Mouse (Mus musculus): ENCODE measurements around the gene Ptn. TPM values are rescaled to one million over a fixed set of nuclear protein-coding genes. Genes with fewer than 3 reads are reported as not detected.

Gene Ptn
- total RNA-seq (2014; rRNA removed), result 0.27 TPM in 1 of 2 replicates, not detected in the other
- polyA plus RNA-seq (2012; rRNA removed), result not detected in 2 replicates

DNA sequence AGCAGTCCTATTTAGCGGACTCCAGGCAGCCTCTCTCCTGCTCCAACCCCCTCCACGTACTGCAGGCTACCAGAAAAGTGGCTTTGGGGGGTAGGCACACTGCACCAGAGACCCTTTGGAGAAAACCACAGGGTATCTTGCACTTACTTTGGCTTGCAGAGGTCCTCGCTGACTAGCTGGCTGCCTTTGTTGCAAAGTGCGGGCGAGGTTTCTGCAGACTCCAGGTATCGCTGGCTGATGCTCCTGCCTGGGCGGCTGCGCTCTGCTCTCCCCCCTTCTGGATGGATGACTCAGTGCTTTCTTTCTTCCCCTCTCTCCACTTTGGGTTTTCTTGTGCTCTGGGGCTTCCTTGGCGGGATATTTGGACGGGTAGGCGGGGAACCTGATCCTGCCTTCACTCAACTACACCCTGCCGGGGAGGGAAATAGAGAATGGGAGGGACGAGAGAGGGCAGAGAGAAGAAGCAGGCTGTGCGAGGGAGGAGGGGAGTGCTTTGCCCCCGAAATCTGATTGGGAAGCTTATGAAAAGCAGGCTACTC lies at the start of gene Ptn:
TSS of gene Ptn (minus strand) at position 474 of the 539 bp plus-strand sequence.
- Histone ChIP-seq H3K27me3 (ENCODE audit: control insufficient read depth, insufficient read depth, low read length) (no peaks in the 10 kb centered on the region; the same call in 1 of the 2 replicates), H3K4me3 (ENCODE audit: insufficient read depth, low read depth, low read length) (no peak within 1 kb of the TSS), H3K36me3 (ENCODE audit: control insufficient read depth, insufficient read depth, low read length) (no peaks in the 10 kb centered on the region), H3K27ac (replicated peaks; ENCODE audit: insufficient read depth, low read depth, low read length) (no peak within 1 kb of the TSS), H3K9ac (ENCODE audit: low read depth, low read length) (no peak within 1 kb of the TSS), H3K4me1 (ENCODE audit: control insufficient read depth, insufficient read depth, low read length) (no peaks in the 10 kb centered on the region), H3K79me2 (ENCODE audit: control insufficient read depth, insufficient read depth, low read length) (no peaks in the 10 kb centered on the region)
- WGBS, result 6% methylated on average over 15 of the region's 15 CpGs
- no peak for TF ChIP-seq POLR2A (IDR thresholded peaks at IDR 0.05; ENCODE audit: extremely low read depth, insufficient read depth, low read length)
- TF ChIP-seq CTCF (IDR thresholded peaks at IDR 0.05; ENCODE audit: low read depth, low read length), result no peak
- DNase-seq (ENCODE audit: extremely low read depth, low read depth, low spot score), result no peak

DNA sequence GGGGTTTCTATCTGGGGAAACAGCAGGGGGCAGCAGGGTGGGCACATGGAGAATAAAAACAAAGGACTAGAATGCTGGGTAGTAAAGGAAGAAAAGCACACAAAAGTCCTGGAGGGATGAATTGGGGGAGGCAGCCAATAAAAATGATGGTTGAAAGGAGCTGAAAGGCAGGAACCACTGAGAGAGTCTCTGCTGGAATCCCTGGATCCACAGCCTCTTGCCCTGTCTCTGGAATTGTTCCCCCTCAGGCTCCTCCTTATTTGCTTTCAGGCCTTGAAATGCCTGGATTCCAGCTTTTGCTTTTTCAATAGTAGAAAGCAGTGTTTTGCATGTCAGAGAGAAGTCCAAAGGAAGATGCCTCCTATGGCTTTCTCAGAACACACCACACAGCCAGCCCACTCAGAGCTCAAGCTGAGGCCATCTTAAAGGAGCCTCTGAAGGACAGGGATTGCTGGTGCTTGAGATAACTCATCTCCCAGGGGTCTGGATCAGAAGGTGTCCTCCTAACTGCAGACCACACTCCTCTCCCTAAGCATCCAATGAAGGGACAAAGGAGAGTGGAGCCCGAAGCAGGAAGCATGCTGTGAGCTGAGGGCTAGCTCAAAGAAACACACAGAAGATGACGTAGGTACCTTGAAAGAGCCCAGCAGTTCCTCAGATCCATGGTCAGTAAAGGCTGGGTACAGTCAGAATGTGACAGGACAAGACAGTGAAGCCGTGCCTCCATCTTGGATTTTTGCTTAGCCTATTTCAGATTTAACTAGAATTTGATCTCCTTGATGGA lies 48.4 kb upstream of the Ptn start:
- no peak overlapping the region for H3K9ac ChIP-seq (ENCODE audit: low read depth, low read length)
- H3K4me3 ChIP-seq (ENCODE audit: insufficient read depth, low read depth, low read length), result no peak overlapping the region
- H3K36me3 ChIP-seq (ENCODE audit: control insufficient read depth, insufficient read depth, low read length), result no peaks in the 10 kb centered on the region
- DNase-seq (ENCODE audit: extremely low read depth, low read depth, low spot score), result no peak
- no peak for TF ChIP-seq POLR2A (IDR thresholded peaks at IDR 0.05; ENCODE audit: extremely low read depth, insufficient read depth, low read length)
- no peak for TF ChIP-seq CTCF (IDR thresholded peaks at IDR 0.05; ENCODE audit: low read depth, low read length)
- H3K79me2 ChIP-seq (ENCODE audit: control insufficient read depth, insufficient read depth, low read length), result no peaks in the 10 kb centered on the region
- 80% methylated on average over 3 of the region's 3 CpGs for whole genome bisulfite sequencing
- H3K27ac ChIP-seq (replicated peaks; ENCODE audit: insufficient read depth, low read depth, low read length), result no peak overlapping the region
- no peaks in the 10 kb centered on the region for H3K4me1 ChIP-seq (ENCODE audit: control insufficient read depth, insufficient read depth, low read length)
- no peaks in the 10 kb centered on the region for H3K27me3 ChIP-seq (ENCODE audit: control insufficient read depth, insufficient read depth, low read length)

DNA sequence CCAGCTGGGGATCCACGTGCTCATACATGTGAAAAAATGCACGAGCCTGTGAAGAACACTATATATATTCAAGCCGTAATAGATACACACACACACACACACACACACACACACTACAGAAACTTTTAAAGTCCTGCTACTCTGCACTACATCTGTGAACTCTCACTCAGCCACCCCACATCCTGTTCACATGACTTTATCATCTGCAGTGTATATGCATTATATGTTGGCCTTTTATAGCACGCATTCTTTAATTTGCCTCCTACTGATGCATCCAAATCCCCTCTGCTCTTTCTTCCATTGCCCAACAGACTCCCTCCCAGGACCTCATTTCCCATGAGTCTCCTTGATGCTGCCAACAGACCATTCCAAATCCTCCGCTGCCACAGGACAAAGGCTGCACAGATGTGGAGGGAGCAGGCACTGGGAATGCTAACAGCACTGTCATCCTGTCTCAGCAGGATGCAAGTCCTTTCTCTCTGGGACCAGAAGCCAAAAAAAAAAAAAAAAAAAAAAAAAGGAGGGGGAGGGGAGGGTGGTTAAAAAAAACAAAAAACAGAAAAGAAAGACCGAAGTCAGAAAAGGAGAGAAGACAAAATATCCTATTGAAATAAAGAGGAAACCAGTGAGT lies 47.7 kb upstream of the Ptn start:
- Histone ChIP-seq H3K4me3 (ENCODE audit: insufficient read depth, low read depth, low read length) (no peak overlapping the region), H3K4me1 (ENCODE audit: control insufficient read depth, insufficient read depth, low read length) (no peaks in the 10 kb centered on the region), H3K27ac (replicated peaks; ENCODE audit: insufficient read depth, low read depth, low read length) (no peak overlapping the region), H3K36me3 (ENCODE audit: control insufficient read depth, insufficient read depth, low read length) (no peaks in the 10 kb centered on the region), H3K79me2 (ENCODE audit: control insufficient read depth, insufficient read depth, low read length) (no peaks in the 10 kb centered on the region), H3K27me3 (ENCODE audit: control insufficient read depth, insufficient read depth, low read length) (no peaks in the 10 kb centered on the region), H3K9ac (ENCODE audit: low read depth, low read length) (no peak overlapping the region)
- no peak for DNase-seq (ENCODE audit: extremely low read depth, low read depth, low spot score)
- TF ChIP-seq CTCF (IDR thresholded peaks at IDR 0.05; ENCODE audit: low read depth, low read length), result no peak
- no peak for TF ChIP-seq POLR2A (IDR thresholded peaks at IDR 0.05; ENCODE audit: extremely low read depth, insufficient read depth, low read length)
- 58% methylated on average over 6 of the region's 6 CpGs for WGBS

DNA sequence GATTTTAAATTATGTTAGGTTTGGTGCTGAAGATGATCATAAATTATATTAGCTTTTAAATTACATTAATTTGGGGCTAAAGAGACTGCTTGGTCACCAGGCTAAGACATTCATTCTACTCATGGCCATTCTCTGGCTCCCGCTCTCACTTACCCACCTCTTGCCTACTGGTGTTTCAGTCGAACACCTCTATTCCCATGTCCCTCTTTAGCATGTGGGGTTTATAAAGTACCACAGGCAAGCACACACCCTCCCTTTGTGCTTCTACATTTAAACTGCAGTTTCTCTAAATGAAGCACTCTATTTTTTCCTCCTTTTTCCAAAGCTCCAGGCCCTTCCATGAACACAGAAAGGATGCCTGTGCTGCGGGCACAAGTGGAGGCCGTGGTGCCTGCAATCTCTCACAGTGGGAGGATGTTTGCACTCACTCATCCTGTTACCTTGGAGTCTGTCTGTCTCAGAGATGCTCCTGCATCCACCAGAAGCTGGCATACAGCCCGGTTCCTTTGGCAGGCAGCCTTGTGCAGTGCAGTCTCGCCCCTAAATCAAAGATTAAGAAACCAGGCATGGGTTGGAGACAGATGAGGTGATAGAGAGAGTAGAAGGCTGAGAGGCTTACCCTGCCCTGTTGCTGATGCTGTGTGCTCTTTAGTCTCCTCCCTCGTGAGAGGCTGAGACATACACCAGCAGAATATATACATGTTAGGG lies 40.6 kb upstream of the Ptn start:
- Histone ChIP-seq H3K4me1 (ENCODE audit: control insufficient read depth, insufficient read depth, low read length) (no peaks in the 10 kb centered on the region), H3K9ac (ENCODE audit: low read depth, low read length) (no peak overlapping the region), H3K36me3 (ENCODE audit: control insufficient read depth, insufficient read depth, low read length) (no peaks in the 10 kb centered on the region), H3K4me3 (ENCODE audit: insufficient read depth, low read depth, low read length) (no peak overlapping the region), H3K79me2 (ENCODE audit: control insufficient read depth, insufficient read depth, low read length) (no peaks in the 10 kb centered on the region), H3K27me3 (ENCODE audit: control insufficient read depth, insufficient read depth, low read length) (no peaks in the 10 kb centered on the region), H3K27ac (replicated peaks; ENCODE audit: insufficient read depth, low read depth, low read length) (no peak overlapping the region)
- DNase-seq (ENCODE audit: extremely low read depth, low read depth, low spot score), result no peak
- WGBS, result 71% methylated on average over 7 of the region's 7 CpGs
- TF ChIP-seq POLR2A (IDR thresholded peaks at IDR 0.05; ENCODE audit: extremely low read depth, insufficient read depth, low read length), result no peak
- TF ChIP-seq CTCF (IDR thresholded peaks at IDR 0.05; ENCODE audit: low read depth, low read length), result no peak

DNA sequence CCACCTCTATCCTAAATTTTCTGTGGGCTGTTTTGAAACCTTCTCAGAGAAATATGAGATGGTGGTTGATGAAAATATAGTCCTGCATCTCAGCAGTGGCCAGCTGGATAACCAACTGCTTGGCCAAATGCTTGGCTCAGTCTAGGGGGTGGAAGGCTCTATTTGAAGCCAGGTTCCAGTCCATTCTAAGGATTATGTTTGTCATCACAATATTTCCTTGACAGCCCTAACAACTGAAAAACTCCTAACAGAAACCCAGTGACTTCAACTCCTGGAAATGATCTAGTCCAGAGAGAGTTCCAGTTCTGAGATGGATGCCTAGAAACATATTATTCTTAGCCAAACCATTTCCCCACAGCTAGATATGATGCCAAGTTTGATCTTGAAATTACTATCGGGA lies 35.3 kb upstream of the Ptn start:
- DNase-seq (ENCODE audit: extremely low read depth, low read depth, low spot score), result no peak
- WGBS, result 93% methylated on average over 1 of the region's 1 CpGs
- Histone ChIP-seq H3K9ac (ENCODE audit: low read depth, low read length) (no peak overlapping the region), H3K4me1 (ENCODE audit: control insufficient read depth, insufficient read depth, low read length) (no peaks in the 10 kb centered on the region), H3K36me3 (ENCODE audit: control insufficient read depth, insufficient read depth, low read length) (no peaks in the 10 kb centered on the region), H3K79me2 (ENCODE audit: control insufficient read depth, insufficient read depth, low read length) (no peaks in the 10 kb centered on the region), H3K27me3 (ENCODE audit: control insufficient read depth, insufficient read depth, low read length) (no peaks in the 10 kb centered on the region), H3K4me3 (ENCODE audit: insufficient read depth, low read depth, low read length) (no peak overlapping the region), H3K27ac (replicated peaks; ENCODE audit: insufficient read depth, low read depth, low read length) (no peak overlapping the region)
- TF ChIP-seq POLR2A (IDR thresholded peaks at IDR 0.05; ENCODE audit: extremely low read depth, insufficient read depth, low read length), result no peak
- TF ChIP-seq CTCF (IDR thresholded peaks at IDR 0.05; ENCODE audit: low read depth, low read length), result no peak
